In genomic region chr8:33029453-33029852, GRCm38 (mm10) we compare ENCODE assay signal across 16 mouse cellular contexts.
"Had no signal": no experiment of that assay in that cellular context is flagged by ENCODE, and none has a peak within 500 bp of the region (broad histone marks: within the 10 kb centered on the region; RNA-seq: fewer than 3 reads in every experiment).

No protein-coding gene starts in this region.

- H3K9me3 ChIP-seq: neural tube, embryonic 12.5 days; neural tube, embryonic 13.5 days; neural tube, embryonic 15.5 days; stomach, embryonic 15.5 days had no signal

- H3K4me1 ChIP-seq: neural tube, embryonic 12.5 days; neural tube, embryonic 13.5 days; stomach, embryonic 15.5 days had no signal

- H3K27ac ChIP-seq: neural tube, embryonic 12.5 days; neural tube, embryonic 13.5 days; neural tube, embryonic 15.5 days; stomach, embryonic 15.5 days; stomach, postnatal 0 days had no signal

- H3K27me3 ChIP-seq: neural tube, embryonic 12.5 days; neural tube, embryonic 13.5 days; neural tube, embryonic 15.5 days; stomach, embryonic 15.5 days had no signal

- H3K4me2 ChIP-seq: neural tube, embryonic 12.5 days; neural tube, embryonic 13.5 days; neural tube, embryonic 15.5 days; stomach, embryonic 15.5 days had no signal

- DNase-seq: retina, postnatal 1 day; right cerebral cortex, adult 18-20 months; right cerebral cortex, postnatal 14 days; right cerebral cortex, postnatal 25 days; right cerebral cortex, postnatal 4 days; thymus, adult 18-20 months; thymus, adult 2 months; thymus, postnatal 14 days; thymus, postnatal 25 days; thymus, postnatal 36 days; thymus, postnatal 4 days had no signal

- H3K36me3 ChIP-seq: neural tube, embryonic 12.5 days; neural tube, embryonic 13.5 days; neural tube, embryonic 15.5 days; stomach, embryonic 15.5 days had no signal

- H3K9ac ChIP-seq: neural tube, embryonic 12.5 days; neural tube, embryonic 13.5 days; neural tube, embryonic 15.5 days; stomach, embryonic 15.5 days had no signal

- H3K4me3 ChIP-seq: neural tube, embryonic 12.5 days; neural tube, embryonic 13.5 days; neural tube, embryonic 15.5 days; stomach, embryonic 15.5 days had no signal
